Mouse (Mus musculus) ovary, adult 2 months (tissue): Measurements from ENCODE around the gene Cfap161. TPM values are rescaled to one million over a fixed set of nuclear protein-coding genes. Genes with fewer than 3 reads are reported as not detected.

Experiments used
- polyA plus RNA-seq: library from polyadenylated mRNA; depleted of rRNA; stranded (reverse); fragments of >200 nt; gene quantifications from 2 replicates; pipeline ENCODE4 v1.2.3, GENCODE M21; 2012; rRNA removed

Gene Cfap161
- polyA plus RNA-seq = 2.2 and 2.3 TPM in 2 replicates

GRCm38 (mm10) chr7:83794705-83795104, at the start of gene Cfap161:
Cfap161 (minus strand) TSS chr7:83794880.

GRCm38 (mm10) chr7:83745413-83746106, 49.1 kb downstream of the Cfap161 start, which contains the start of gene Il16:
Il16 (minus strand) TSS chr7:83745726.

Other genes with a start within 250 kb of the Cfap161 start
- gene Tmc3, start 210.0 kb downstream of the Cfap161 start, polyA plus RNA-seq = 0.20 and 0.66 TPM in 2 replicates
- gene Stard5, start 162.9 kb downstream of the Cfap161 start, polyA plus RNA-seq = 14.1 and 16.1 TPM in 2 replicates
- gene Il16, start 49.2 kb downstream of the Cfap161 start, polyA plus RNA-seq = 6.0 and 6.4 TPM in 2 replicates
- gene Tlnrd1, start 89.4 kb upstream of the Cfap161 start, polyA plus RNA-seq = 88.6 and 131 TPM in 2 replicates
- gene Mesd, start 89.6 kb upstream of the Cfap161 start, polyA plus RNA-seq = 12.6 and 15.3 TPM in 2 replicates